Mouse (Mus musculus) C2C12 (cell line): ENCODE measurements around the gene Tgfbr2. TPM values are rescaled to one million over a fixed set of nuclear protein-coding genes. Genes with fewer than 3 reads are reported as not detected.
A peak's percentile ranks its signal among the peaks of the same experiment; 100 is the strongest.

Source experiments
- H3K27me3 ChIP-seq: one replicate; pipeline ENCODE4 v1.6.1; 2011; ENCODE audit not compliant: control insufficient read depth, insufficient read depth, insufficient read length
- H3K36me3 ChIP-seq: one replicate; pipeline ENCODE4 v1.6.1; 2011; ENCODE audit not compliant: control insufficient read depth, insufficient read depth
- H3K4me3 ChIP-seq: one replicate; pipeline ENCODE4 v1.5.1; 2011; ENCODE audit warnings: mild to moderate bottlenecking, control low read depth; ENCODE audit not compliant: poor library complexity, insufficient read depth, severe bottlenecking
- H3K79me2 ChIP-seq: one replicate; pipeline ENCODE4 v1.6.1; 2011; ENCODE audit not compliant: control insufficient read depth, insufficient read depth
- H3K79me3 ChIP-seq: one replicate; pipeline ENCODE4 v1.6.1; 2011; ENCODE audit warnings: low read depth, control low read depth
- H3ac ChIP-seq: one replicate; pipeline ENCODE3; 2011; ENCODE audit warnings: low read depth; ENCODE audit not compliant: control insufficient read depth, insufficient read length
- CEBPB ChIP-seq: IDR thresholded peaks from one replicate; pipeline ENCODE4 v1.6.1; 2011; ENCODE audit warnings: low read depth, mild to moderate bottlenecking, control low read depth, moderate library complexity
- CTCF ChIP-seq: IDR thresholded peaks from one replicate; pipeline ENCODE4 v1.5.1; 2011; ENCODE audit not compliant: control insufficient read depth, insufficient read depth, insufficient read length
- FOSL1 ChIP-seq: IDR thresholded peaks from one replicate; pipeline ENCODE4 v1.8.0; 2011; ENCODE audit warnings: mild to moderate bottlenecking, low read length; ENCODE audit not compliant: poor library complexity, insufficient read depth, severe bottlenecking
- MAX ChIP-seq: IDR thresholded peaks from one replicate; pipeline ENCODE4 v1.6.1; 2011; ENCODE audit warnings: mild to moderate bottlenecking, control low read depth
- MYOD1 ChIP-seq: IDR thresholded peaks from one replicate; pipeline ENCODE4 v1.6.1; 2011; ENCODE audit warnings: low read depth; ENCODE audit not compliant: control insufficient read depth, insufficient read length
- MYOG ChIP-seq: IDR thresholded peaks from one replicate; pipeline ENCODE4 v1.6.1; 2011; ENCODE audit not compliant: control insufficient read depth, insufficient read length; ENCODE audit errors: extremely low read depth
- USF1 ChIP-seq: IDR thresholded peaks from one replicate; pipeline ENCODE4 v1.6.1; 2011; ENCODE audit warnings: low read depth, mild to moderate bottlenecking, control low read depth, moderate library complexity
- polyA plus RNA-seq: library from polyadenylated mRNA; unstranded; fragments of >200 nt; fragmentation: generic; extraction: Trizol; gene quantifications from one replicate; pipeline ENCODE4 v1.2.1, GENCODE M21; 2012; ENCODE audit warnings: missing spikeins

Tgfbr2 gene
- polyA plus RNA-seq, 1 experiment: 15.3 TPM

- no peaks in the 10 kb centered on the region for H3K79me3 ChIP-seq
- H3K27me3 ChIP-seq: no peaks in the 10 kb centered on the region
- TF ChIP-seq MAX (no peak), FOSL1 (no peak), MYOG (no peak), USF1 (no peak), CEBPB (no peak), MYOD1 (no peak), CTCF (no peak)
- no peaks in the 10 kb centered on the region for H3K79me2 ChIP-seq
- no peak overlapping the region for H3ac ChIP-seq
- H3K4me3 ChIP-seq: no peak overlapping the region
- H3K36me3 ChIP-seq: peaks cover 14% of the 10 kb centered on the region
These were observed 89.2 kb downstream of the Tgfbr2 start for GRCm38 (mm10) chr9:116085999-116086398.

- Histone ChIP-seq H3K27me3 (no peaks in the 10 kb centered on the region), H3K4me3 (no peak overlapping the region), H3K36me3 (peaks cover 7% of the 10 kb centered on the region), H3K79me3 (no peaks in the 10 kb centered on the region), H3ac (no peak overlapping the region), H3K79me2 (no peaks in the 10 kb centered on the region)
- TF ChIP-seq CEBPB (peak; percentile 14), USF1 (no peak), CTCF (no peak), MYOG (no peak), MAX (no peak)
These were observed 90.7 kb downstream of the Tgfbr2 start for GRCm38 (mm10) chr9:116084324-116084931.

- Histone ChIP-seq H3K27me3 (no peaks in the 10 kb centered on the region), H3K4me3 (no peak overlapping the region), H3ac (no peak overlapping the region), H3K36me3 (peaks cover 3% of the 10 kb centered on the region), H3K79me2 (no peaks in the 10 kb centered on the region), H3K79me3 (no peaks in the 10 kb centered on the region)
- no peak for TF ChIP-seq CTCF
- no peak for TF ChIP-seq CEBPB
- no peak for TF ChIP-seq USF1
- no peak for TF ChIP-seq MYOD1
- no peak for TF ChIP-seq MYOG
- no peak for TF ChIP-seq MAX
- no peak for TF ChIP-seq FOSL1
These were observed 91.3 kb downstream of the Tgfbr2 start for GRCm38 (mm10) chr9:116083726-116084323.

- TF ChIP-seq MYOD1: no peak
- no peak for TF ChIP-seq CEBPB
- no peak for TF ChIP-seq CTCF
- TF ChIP-seq FOSL1: no peak
- no peak for TF ChIP-seq USF1
- TF ChIP-seq MAX: no peak
- no peaks in the 10 kb centered on the region for H3K79me2 ChIP-seq
- H3K4me3 ChIP-seq: no peak overlapping the region
- H3K79me3 ChIP-seq: no peaks in the 10 kb centered on the region
- H3K27me3 ChIP-seq: no peaks in the 10 kb centered on the region
- no peak overlapping the region for H3ac ChIP-seq
- H3K36me3 ChIP-seq: no peaks in the 10 kb centered on the region
These were observed 91.9 kb downstream of the Tgfbr2 start for GRCm38 (mm10) chr9:116083300-116083699.

GRCm38 (mm10) chr9:116081781-116082180 is 93.4 kb downstream of the Tgfbr2 start:
- H3K36me3 ChIP-seq: no peaks in the 10 kb centered on the region
- no peaks in the 10 kb centered on the region for H3K27me3 ChIP-seq
- no peak overlapping the region for H3K4me3 ChIP-seq
- H3K79me2 ChIP-seq: no peaks in the 10 kb centered on the region
- H3ac ChIP-seq: no peak overlapping the region
- no peaks in the 10 kb centered on the region for H3K79me3 ChIP-seq
- no peak for TF ChIP-seq FOSL1
- no peak for TF ChIP-seq USF1
- no peak for TF ChIP-seq MYOD1
- no peak for TF ChIP-seq CEBPB
- no peak for TF ChIP-seq MAX
- no peak for TF ChIP-seq CTCF
- no peak for TF ChIP-seq MYOG

GRCm38 (mm10) chr9:116077419-116077818 is 97.7 kb downstream of the Tgfbr2 start:
- Histone ChIP-seq H3K79me2 (no peaks in the 10 kb centered on the region), H3K79me3 (no peaks in the 10 kb centered on the region), H3K27me3 (no peaks in the 10 kb centered on the region), H3ac (no peak overlapping the region), H3K4me3 (no peak overlapping the region), H3K36me3 (no peaks in the 10 kb centered on the region)
- TF ChIP-seq FOSL1: no peak
- no peak for TF ChIP-seq MAX
- no peak for TF ChIP-seq CEBPB
- TF ChIP-seq CTCF: no peak
- TF ChIP-seq USF1: no peak
- no peak for TF ChIP-seq MYOG
- no peak for TF ChIP-seq MYOD1
